Mouse (Mus musculus) MN1 (cell line): ENCODE data around the gene Tnni3k.
"Not testable (repeated sequence)": the region's sequence is repeated elsewhere in the genome, so short reads cannot be mapped to it uniquely, and the experiment has no call there.

Experiments used
- DNase-seq: peaks from one replicate; pipeline ENCODE4 v3.0.0-alpha.2; 2016; ENCODE audit warnings: low spot score

Gene Tnni3k

DNA sequence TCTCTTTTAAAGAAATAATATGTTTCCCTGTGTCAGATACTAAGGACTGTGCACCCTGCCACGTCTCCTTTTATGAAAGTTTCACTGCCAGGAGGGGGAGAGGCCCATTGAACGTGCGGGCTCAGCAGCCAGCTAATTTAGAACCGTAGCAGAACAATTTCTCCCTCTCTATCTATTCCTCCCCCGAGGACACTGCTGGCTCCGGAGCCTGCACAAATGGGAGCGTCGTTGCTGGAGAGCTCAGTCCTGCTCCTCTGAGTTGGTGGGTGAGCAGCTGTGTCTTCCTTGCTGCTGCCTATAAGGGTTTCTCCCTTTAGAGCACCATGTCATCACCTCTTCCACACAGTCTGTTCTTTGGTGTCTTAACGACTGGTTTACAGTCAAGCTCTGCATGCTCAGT, 220.8 kb downstream of the Tnni3k start:
- no peak for DNase-seq

DNA sequence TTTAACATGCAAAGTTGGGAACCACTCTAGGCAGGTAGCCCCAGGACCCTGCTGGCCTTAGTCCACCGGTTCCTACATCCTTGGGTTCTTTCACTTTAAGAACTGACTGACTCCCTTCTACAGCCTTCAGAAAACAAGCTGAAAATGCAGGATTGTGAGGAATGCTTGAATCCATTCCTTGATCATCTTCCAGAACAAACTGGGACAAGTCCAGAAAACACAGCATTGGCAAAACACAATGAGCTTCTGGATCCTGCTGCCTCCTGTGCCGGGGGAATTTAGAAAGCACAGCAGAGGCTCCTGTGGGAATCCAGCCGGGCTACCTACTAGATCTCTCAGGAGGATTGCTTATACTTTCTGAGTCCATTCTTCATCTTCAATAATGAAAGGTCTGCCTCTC, 229.5 kb downstream of the Tnni3k start:
- no peak for DNase-seq

DNA sequence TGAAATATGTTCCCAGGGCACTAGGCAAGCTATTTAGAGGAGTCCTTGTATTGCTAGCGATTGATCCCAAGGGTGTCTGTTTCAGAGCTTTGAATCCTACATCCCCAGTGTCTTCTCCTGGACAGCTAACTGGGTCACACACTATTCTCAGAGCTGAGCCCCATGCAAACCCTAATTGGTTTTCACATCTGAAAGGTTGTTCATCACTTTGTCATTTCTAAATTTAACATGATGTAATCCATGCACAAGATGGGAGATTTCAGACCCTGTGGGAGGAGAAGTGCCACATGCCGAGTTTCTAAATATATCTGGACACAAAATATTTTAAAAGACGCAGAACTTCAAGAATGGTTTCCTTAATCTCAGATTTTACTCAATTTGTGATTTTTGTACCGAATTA, 230.5 kb downstream of the Tnni3k start:
- no peak for DNase-seq

DNA sequence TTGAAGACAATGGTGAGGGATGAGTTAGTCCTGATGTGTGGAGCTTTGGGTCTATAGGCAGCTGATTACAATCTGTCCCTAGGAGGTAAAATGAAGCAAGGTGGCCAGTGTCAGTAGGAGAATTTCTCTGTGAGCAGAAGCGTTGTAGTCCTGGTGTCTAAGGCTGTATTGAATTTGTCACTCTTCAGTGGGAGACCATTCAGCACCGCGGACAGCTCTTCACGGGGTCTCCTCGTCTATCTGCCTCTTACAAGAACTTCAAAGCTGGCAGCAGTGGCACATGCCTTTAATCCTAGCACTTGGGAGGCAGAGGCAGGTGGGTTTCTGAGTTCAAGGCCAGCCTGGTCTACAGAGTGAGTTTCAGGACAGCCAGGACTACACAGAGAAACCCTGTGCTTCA, 235.5 kb downstream of the Tnni3k start:
- not testable (repeated sequence) for DNase-seq

DNA sequence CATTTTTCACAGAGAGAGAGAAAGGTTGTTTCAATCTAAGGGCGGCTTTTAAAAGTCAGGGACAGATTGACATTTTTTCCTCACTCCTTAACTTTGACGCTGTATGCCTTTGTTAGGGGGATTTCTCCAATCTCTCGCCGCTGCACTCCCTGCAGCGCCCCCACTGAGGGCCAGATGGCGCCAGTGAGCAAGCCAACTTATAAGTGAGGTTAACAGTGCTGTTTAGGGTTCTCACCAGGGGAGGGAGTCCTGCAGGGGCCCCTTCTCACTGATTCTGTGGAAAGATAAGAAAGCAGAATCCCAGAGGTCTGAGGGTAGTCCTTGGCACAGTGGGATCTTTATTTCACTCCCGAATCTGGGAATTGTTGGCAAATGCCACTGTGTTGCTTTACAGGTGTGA, 237.5 kb downstream of the Tnni3k start:
- DNase-seq = peak; percentile 82

DNA sequence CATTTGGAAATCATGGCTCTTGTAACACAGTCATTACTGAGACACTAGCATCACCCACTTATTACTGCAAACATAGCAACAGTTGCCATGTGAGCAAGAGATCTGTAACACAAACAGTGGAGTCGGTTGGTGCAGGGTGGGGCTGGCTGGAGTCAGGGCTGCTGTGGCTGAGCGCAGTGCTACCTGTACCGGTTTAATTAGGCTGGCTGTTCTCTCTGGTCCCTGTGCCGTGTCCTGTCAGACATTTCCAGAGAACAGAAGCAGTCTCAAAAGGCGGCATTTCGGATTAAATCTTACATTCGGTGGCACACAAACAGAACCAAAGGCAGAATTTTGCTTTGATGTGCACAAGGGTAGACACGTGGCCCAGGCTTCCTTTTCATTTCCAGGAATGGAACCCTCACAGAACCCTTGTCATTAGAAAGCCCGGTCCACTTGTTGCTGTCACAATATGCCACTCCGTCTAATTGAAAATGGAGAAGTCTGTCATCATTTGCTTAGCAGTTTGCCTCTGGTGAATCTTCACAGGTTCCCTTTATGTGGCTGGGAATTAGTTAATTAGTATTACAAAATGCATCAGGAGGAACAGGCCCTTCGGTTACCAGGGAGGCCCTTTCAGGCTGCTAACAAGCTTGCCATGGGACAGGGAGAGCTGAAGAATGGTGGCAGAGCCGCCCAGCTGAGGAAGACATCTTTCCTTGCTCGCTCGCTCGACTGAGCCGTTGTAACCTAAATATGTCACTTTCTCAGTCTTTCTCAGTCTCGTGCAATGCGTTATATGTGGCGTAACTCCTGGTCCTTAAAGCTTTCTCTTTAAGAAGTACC, 238.2 kb downstream of the Tnni3k start:
- DNase-seq = peak; percentile 88

DNA sequence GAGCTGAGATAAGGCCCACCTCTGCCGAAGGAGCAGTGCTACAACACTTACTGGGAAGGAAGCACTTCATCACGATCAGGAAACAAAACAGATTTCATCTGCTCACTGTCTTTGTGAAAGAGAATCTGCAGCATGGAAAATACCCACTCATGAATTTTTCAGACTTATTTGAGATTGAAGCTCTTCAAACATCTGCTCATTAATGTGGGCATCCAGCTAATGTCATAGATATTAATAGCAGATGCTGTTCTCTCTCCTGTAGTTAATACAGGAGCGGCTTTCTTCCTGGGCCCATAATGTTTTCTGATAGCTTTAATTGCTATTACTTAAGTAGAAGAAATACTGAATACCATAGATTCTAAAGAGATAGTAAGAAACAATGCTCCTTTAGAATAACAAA, 239.0 kb downstream of the Tnni3k start:
- DNase-seq = peak; percentile 12

DNA sequence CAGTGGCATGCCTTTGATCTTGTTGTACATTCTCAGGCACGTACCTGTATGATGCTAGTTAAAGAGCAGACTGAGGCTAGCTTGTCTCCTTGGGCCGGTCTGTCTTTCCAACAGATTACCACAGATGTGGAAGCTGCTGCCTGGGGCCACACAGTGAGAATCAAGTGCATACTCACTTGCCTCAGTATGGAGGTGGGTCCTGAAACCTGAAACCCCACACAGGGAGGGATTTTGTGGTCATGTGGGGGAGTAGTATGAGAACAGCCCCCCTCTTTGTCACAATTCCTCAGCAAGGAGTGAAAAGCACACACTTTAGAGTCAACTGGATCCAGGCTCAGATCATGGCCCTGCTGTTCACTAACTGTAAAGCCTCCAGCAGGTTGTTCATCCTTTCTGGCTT, 239.6 kb downstream of the Tnni3k start:
- DNase-seq = no peak

DNA sequence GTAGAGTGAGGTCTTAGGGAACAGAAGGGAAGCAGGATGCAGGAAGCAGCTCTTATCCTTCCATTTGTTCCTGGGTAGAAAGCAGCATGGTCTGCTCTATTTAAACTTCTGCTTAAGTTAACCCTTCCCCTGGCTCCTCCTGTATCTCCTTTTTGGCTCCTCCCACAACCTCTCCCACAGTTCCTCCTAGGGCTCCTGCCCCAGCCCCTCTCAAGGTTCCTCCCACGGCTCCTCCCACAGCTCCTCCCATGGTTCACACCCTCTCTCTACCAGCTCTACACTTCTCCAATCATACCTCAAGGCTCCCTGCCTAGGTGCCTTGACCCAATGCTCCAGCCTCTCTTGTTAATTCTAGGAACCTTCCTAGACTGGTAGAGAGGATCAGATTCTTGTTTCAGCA, 242.3 kb downstream of the Tnni3k start:
- DNase-seq = no peak

DNA sequence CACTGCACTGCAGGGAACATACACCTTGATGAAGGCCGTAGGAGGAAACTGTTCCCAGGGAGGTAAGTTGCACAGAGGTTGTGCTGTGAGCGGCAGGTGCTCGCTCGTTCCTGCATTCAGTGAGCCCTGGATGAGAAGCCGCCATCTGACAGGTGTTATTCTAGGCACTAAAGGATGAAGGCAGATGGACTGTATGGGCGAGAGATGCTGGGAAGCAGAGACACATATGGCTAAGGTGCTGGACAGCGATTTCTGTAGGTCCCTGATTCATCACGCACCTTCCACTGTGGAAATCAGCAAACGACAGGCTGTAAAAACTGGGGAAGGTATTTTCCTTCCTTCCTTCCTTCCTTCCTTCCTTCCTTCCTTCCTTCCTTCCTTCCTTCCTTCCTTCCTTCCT, 243.4 kb downstream of the Tnni3k start:
- DNase-seq = no peak

DNA sequence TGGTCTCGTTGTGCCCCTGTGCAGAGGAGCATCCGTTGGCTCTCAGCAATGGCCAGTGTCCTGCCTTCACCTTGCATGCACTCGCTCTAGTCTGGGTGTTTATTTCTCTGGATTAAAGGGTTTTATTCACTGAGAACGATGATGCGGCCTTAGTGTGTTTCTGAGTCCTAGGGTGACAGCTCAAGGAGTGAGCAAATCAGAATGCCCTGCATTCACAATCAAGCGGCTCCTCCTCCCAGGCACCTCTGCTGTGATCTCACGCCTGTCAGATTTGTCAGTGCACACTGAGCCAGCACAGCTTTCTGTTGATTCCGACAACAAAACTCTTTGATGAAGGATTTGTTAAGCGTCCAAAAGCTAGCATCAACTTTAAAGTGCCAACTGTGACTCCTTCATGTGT, 243.9 kb downstream of the Tnni3k start:
- peak; percentile 33 for DNase-seq

DNA sequence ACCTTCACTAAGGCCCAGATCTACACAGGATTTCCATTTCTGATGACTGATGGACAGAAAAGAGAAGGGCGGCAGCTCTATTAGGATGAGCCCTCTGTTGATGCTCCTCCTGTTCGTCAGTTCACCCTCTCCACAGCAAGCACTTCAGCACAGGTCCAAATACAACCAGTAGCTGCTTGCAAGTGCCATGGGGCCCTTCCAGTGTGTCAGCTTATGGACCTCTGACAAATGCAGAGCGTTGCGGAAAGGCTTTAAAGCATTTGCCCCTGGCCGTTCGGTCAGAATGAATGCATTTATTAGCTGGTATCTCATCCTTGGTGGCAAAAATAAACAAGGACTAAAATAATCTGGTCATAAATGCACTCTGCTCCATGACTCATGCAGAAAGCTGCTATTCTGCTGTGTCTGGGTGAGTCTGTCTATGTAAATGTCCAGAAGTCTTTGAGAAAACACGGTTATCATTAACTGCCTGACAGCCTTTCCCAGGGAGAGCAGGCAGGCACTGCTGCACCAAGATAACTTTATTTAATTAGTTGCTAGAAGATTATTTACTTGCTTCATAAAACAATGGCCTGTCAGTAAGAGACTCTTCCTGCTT, 244.8 kb downstream of the Tnni3k start:
- peak; percentile 76 for DNase-seq

DNA sequence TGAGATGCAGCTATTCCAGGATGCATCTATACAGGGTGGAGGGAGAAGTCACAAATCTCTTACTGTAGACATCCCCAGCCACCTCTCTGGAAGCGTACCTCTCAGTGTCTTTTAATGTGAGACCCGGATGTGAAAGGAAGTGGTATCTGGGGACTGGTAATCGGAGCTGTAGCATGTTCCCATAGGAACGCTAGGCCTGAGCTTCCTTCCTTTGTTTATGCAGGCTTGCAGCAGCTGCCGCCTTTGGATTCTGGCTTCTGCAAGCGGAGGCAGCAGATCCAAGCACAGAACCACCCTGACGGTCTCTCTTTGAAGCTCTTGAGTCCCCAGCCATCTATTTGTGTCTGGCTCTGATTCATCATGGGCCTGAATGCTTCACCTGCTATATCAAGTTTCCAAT, 248.6 kb downstream of the Tnni3k start:
- DNase-seq = no peak

DNA sequence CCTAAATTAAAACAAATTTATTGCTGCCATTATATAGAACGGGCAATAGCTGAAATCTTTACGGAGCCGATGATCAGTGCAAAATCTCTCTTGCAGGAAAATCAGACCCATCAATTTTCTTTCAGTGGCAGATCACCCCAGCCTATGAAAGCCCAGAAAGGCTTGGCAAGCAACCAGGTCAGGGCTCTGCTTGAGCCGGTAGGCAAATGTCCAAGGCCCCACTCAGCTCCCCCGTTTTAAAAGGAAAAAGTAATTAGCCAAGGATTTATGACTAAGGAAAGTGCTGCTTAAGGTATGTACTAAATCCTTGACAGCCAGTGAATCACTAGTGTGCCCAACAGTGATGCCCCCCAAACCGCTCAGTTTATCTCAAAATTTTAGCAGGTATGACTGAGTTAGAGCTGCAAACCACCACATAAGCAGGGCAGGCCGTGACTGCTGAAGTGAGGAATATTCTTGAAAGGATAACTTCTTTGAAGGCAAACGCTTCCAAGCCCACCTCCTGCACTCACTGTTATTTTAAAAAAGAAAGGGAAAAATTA, 254.2 kb downstream of the Tnni3k start:
- DNase-seq = peak; percentile 67

DNA sequence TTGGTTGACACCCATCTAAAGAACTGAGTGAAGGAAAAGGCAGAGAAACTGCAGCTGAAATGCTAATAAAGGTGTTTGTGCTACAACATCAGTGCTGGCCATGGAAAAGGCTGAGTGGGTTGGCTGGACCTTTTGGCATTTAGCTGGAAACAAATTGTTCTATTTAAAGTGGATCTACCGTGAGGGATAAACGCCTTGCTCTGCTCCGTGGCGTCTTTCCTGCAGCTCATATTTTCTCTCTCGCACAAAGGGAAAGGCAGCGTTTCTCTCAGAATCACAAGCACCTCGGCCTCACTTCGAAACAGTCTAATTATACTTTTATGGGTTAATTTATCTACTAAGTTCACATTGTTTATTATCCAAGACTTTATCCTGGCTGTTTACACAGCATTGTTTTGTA, 254.8 kb downstream of the Tnni3k start:
- no peak for DNase-seq

DNA sequence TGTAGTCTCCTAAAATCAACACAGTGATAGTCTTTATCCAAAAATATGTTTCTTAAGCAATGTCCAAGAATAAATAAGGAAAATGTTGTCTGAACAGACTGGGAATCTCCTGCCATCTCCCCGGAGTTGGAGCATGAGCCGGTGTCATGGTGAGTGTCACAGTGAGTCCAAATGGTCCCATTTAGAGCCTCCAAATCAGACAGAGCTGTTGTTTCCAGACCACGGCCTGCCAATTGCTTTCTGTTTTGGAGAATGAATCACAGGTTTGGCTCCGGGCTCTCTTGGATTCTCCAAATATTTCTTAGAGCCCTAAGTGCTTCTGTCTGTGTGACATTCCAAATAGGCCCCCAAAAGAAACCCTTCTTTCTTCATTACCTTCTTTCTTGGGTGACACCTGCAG, 256.4 kb downstream of the Tnni3k start:
- no peak for DNase-seq

DNA sequence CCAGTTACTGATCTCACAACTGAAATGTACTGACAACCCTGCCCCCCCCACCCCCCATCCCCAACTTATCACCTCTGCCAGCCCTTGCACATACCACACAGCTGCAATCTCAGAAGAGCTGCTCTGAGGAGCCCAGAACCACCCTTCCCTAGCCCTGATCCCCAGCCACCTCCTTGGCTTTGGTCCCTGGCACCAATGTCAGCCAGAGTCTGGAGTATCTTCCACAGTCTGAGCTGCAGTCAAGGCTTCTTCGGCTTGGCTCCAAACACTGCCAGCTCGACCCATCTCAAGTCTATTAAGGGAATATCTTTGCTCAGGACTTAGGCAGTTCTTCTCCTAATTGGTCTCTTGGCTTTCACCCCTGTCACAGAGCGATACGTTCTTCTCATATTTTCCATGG, 261.6 kb downstream of the Tnni3k start:
- DNase-seq = no peak

DNA sequence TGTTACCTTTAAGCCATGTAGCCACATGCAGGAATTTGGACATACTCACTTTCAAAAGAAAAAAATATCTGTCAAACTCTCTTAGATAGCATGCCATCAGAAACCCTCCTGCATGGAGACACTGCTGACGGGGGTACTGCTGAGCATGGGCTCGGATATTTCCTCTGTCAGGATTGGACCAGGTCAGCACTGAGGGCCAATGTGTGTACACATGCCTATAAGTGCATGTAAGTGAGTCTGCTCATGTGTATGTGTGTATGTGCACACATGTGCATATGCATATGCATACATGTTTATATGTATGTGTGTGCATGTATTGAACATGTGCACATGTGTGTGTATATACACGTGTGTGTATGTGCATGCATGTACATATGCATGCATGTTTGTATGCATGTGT, 267.6 kb downstream of the Tnni3k start:
- no peak for DNase-seq

DNA sequence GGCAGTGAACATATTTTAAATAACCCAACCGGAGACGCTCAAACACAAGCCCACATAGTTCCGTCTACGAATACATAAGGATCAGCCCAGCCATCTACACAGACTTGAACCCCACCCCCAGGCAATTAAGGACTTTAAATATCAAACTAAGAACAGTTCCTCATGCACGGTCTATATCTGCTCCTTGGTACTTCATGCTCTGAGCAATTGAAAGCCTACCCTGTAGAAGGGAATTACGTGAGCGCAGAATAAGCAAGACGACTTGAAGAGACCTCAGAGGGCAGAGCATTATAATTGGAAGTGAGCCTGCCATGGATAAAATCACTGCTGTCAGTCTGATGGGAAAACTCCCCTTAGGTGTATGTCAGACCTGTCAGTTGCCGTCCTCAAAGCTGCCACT, 268.9 kb downstream of the Tnni3k start:
- no peak for DNase-seq

DNA sequence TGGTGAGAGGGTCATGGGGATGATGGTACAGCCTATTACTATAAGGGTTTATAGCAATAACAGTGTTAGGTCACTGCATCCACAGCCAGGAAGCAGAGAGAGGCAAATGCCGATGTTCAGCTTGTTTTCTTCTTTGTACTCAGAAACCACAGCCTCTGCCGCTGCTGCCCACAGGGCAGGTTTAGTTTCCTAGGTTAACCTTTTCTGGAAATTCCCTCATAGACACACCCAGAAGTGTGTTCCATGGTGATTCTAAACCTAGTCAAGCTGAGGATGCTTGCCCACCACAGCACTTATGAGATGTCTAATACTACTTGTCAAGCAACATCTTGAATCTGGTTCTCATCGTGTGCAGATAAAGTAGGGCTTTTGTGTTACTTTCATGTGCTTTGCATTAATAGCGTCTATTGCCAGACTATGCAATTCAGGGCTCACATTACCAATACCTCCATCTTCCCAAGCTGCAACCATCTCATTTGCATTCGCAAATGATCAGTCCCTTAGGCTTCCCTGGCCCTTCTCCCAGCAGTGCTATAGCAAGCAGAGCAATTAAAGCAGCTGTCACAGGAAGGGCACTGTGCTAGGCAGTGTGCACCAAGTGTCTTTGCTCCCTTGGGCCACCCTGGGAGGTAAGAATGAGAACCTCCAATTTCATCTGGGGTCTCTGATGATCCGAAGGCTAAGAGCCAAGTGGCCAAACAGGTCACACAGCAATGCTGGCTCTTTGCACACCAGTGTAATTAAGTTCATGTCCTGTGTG, 276.2 kb downstream of the Tnni3k start:
- no peak for DNase-seq

DNA sequence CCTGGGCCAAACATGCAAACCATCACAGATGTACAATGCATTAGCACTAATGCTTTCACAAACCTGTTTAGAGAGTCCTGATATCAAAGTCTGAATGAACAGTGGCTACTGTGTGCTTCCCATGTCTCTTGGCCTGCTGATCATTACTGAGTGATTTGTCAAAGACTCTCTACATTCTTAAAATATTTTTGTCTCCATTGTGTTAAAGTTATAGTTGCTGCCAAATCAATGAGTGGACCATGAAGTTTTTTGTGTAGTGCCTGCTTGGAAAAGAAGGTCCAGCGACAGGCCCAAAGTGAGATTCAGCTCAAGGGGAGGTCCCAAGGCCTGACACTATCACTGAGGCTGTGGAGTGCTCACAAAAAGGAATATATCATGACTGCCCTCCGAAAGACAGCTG, 283.6 kb downstream of the Tnni3k start:
- DNase-seq = no peak

DNA sequence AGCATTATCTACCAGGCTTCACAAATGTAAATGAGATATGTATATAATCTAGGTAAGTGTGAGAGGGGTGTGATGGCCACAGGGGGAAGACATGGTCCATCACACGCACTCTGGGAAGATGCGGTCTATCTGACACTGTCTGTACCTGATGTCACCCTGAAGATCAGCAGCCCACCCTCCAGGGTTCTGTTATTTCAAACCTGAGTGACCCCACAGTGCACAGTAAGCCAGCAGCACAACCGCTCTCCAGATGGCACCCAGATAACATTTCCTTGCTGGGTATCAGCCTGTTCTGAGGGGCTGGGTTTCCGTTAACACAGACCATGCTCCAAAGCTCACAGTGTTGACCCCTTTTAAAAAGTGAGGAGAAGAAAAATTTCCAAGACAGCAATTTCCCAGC, 288.9 kb downstream of the Tnni3k start:
- DNase-seq = no peak

DNA sequence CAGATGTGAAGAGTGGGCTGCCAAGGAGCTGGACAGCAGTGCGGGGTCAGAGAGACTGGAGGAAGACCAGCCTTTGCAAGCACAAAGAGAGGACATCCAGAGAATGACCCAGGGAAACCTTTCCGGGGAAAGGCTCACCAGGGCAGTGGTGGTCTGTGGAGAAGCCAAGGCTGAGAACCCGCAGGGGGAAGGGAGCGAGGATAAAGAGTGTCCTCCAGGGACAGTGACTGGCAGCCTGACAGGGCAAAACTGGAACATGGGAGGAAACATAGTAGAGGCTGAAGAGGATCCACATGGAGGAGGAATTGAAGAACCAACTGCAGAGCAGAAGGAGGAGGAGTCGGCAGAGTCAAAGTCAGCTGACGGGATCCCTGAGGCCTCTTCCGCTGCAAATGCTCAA, 291.1 kb downstream of the Tnni3k start:
- DNase-seq = no peak
